Mouse (Mus musculus) spleen, postnatal 10 days (tissue): ENCODE data around the gene 1700102P08Rik.
A peak's percentile ranks its signal among the peaks of the same experiment; 100 is the strongest.

Source experiments
- DNase-seq, 2 experiments: peaks; one replicate each; pipeline ENCODE4 v3.0.0; 2021 to 2022; ENCODE audit warnings: low spot score in 2 of 2

Gene 1700102P08Rik

GRCm38 (mm10) chr9:108392676-108393075 lies at the start of gene 1700102P08Rik:
Gene 1700102P08Rik (plus strand): TSS chr9:108392805.
- DNase-seq: no peak

DNA sequence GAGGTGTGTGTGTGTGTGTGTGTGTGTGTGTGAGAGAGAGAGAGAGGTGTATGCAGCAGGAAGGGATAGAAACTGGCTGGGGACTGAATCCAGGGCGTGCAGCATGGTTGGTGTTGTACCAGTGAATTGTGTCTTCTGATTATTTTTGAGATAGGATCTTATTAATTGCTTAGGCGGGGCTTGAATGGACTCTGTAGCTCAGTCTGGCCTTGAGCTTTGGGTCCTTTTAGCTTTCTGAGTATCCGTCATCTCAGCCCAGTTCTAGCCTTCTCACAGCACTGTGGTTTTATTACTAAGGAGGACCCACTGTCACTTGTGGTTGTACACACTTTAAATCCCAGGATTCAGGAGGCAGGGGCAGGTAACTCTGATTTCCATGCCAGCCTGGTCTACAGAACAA lies 49.3 kb upstream of the 1700102P08Rik start:
- DNase-seq: peak; percentile 42 to 53

DNA sequence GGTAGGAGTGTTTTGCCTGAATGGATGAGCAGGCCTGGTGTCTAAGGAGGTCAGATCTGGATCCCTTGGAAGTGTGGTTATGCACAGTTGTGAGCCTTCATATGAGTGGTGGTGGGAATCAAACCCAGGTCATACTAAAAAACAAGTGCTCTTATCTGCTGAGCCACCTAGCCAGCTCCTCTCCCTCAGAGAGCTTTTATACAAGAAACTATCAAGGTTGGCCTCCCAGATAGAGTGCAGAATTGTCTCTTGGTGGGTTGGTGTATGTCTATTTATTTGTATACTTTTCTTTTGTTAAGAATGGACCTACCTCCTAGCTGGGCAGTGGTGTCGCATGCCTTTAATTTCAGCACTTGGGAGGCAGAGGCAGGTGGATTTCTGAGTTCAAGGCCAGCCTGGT lies 48.8 kb upstream of the 1700102P08Rik start:
- DNase-seq: peak in 1 of 2 experiments; percentile 30

GRCm38 (mm10) chr9:108344471-108344870 lies 48.1 kb upstream of the 1700102P08Rik start:
- DNase-seq: peak in 1 of 2 experiments; percentile 24

- DNase-seq: no peak
These were observed 45.6 kb upstream of the 1700102P08Rik start for GRCm38 (mm10) chr9:108347024-108347423.

DNA sequence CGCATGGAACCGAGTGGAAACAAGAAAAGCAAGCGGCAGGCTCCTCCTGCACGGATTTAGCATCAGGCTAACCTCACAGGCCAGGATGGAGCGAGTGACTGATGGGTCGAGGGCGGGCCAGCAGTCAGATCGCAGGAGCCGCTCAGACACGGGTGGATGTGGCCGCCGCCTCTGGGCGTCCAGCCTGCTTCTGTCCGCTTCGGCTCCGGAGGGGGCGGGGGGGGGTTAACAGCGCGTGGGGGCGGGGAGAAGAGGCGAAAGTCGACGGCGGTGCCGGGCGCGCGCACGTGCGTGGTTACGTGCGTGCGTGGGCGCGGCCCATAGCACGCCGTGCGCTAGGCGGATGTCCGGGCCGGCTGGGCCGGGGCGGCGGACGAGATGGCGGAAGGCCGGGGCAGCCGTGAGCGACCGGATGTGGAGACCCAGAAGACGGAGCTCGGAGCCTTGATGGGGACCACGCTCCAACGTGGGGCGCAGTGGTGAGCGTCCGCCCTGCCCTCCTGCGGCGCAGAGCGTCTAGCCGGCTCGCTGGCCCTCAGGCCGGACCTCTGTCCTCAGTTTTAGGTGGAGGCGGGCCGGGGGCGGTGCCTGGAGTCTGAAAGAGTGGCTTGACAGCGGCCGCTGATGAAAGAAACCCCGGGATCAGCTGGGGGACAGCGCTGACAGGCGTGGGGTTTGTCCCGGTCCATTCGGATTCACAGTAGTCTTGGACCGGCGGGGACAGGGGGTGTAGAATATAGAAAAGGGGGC lies 44.9 kb upstream of the 1700102P08Rik start, which contains the start of gene Usp4:
Gene Usp4, plus strand, starts transcription at position 314 of the 750 bp plus-strand sequence.
- DNase-seq: peak; percentile 86 to 94

DNA sequence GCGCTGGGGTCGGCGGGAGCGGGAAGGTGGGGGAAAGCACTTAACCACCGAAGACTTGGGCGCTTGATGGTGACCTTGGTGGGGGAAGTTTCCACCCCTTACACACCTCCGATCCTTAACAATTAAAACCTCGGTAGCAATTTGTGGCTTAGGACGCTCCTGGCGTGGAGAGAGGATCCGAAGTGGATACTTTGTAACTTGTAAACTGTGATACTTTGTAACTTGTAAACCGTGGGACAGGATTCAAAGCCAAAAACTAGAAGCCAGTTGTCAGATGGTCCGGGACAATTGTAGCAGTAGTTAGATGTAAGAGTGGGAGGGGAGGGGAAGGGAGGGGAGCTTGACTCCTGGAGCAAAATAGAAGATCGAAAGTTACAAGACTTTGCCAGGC lies 44.3 kb upstream of the 1700102P08Rik start:
- DNase-seq: no peak

DNA sequence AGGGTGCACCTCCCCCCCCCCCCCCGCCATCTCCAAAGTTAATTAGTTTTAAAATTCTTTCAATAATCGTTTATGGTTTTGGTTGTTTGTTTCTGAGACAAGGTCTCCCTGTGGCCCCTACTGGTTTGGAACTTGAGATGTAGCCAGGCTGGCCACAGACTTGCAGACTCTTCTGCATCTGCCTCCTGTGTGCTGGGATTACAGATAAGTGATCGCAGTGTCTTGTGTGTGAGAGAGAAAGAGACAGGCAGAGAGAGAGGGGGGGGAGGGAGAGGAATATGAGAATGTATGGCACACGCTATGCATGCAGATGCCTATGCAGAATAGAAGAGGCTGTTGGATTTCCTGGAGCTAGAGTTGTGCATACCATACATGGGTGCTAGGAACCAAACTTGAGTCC lies 42.9 kb upstream of the 1700102P08Rik start:
- no peak for DNase-seq

GRCm38 (mm10) chr9:108378234-108378633 lies 14.4 kb upstream of the 1700102P08Rik start:
- DNase-seq: no peak

- DNase-seq: no peak
These were observed 13.9 kb upstream of the 1700102P08Rik start for GRCm38 (mm10) chr9:108378736-108379135.

- DNase-seq: no peak
These were observed 13.3 kb upstream of the 1700102P08Rik start for GRCm38 (mm10) chr9:108379294-108379693.

- no peak for DNase-seq
These were observed 11.2 kb upstream of the 1700102P08Rik start for GRCm38 (mm10) chr9:108381382-108381781.

DNA sequence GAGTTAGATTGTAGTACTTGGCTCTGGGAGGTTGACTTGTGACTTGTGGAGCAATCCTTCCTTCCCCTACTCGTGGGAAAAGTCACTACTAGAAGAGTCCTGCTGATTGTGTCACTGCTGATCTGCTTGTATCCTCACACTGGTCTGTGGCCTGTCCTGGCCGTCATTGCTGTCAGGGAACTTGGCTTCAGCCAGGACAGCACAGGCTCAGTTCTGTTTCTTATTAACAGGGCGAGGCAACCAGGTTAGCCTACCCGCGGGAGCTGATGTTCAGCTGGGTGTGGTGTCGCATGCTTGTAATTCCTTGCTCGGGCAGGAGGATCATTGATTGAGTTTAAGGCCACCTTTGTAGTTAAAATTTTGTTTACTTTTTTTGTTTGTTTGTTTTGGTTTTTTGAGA lies 7.6 kb upstream of the 1700102P08Rik start:
- no peak for DNase-seq

DNA sequence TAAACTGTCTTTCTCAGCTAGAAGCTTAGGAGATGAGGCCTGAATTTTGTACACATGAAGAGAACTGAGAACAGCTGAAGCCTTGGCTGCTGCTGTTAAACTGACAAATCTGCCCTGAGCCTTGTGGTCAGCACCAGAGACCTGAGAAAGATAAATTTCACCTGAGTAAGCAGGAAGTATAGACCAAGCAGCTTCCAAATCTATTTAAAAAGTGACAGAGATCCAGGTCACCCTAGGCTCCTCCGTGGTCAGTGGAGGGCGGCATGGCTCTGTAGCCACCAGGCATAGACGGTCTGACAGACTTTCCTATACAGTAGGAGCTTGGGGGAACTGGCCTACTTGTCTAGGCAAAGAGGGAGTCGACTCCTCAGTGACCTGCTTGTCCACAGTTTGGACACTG lies 5.8 kb upstream of the 1700102P08Rik start:
- no peak for DNase-seq

- DNase-seq: no peak
These were observed 4.0 kb upstream of the 1700102P08Rik start for GRCm38 (mm10) chr9:108388601-108389000.

DNA sequence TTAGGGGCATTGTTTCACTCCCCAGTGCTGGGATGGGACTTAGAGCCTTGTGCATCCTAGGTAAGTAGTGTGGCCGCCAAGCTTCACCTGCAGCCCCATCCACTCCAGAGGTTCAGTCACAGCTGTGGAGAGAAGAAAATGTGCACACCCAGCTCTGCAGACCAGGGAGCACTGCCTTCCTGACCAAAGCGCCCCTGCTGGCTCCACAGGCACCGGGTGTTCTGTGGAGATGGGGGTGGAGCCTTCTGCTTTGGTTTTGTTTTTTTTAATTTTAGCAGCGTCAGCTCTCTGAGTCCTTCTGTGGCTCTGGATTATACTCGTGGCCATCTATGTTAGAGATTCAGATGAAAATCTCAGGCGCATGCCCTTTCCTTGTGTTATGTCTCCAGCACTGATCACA lies 3.4 kb upstream of the 1700102P08Rik start:
- DNase-seq: no peak

GRCm38 (mm10) chr9:108394191-108394590 lies 1.6 kb downstream of the 1700102P08Rik start:
- no peak for DNase-seq

DNA sequence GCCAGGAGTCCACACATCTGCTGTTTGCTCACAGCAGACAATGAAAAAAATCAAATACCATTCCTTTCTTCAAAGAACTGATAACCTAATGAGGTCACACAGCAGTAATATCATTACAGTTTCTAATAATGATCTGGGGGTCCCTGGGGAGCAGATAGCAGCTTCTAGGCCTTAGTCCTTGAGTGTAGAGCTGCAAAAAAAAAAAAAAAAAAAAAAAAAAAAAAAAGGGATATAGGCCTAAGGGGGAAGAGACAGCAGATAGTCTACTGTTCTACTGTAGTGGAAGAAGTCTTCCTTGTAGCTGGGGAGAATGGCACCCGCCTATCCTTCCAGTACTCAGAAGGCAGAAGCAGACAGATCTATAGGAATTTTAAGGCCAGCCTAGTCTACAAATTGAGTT lies 2.8 kb downstream of the 1700102P08Rik start:
- no peak for DNase-seq

- no peak for DNase-seq
These were observed 5.7 kb downstream of the 1700102P08Rik start for GRCm38 (mm10) chr9:108398324-108398723.

GRCm38 (mm10) chr9:108401186-108401960 lies 8.8 kb downstream of the 1700102P08Rik start:
- DNase-seq: no peak

GRCm38 (mm10) chr9:108403081-108403480 lies 10.5 kb downstream of the 1700102P08Rik start:
- no peak for DNase-seq

- DNase-seq: no peak
These were observed 11.8 kb downstream of the 1700102P08Rik start for GRCm38 (mm10) chr9:108404451-108404850.

DNA sequence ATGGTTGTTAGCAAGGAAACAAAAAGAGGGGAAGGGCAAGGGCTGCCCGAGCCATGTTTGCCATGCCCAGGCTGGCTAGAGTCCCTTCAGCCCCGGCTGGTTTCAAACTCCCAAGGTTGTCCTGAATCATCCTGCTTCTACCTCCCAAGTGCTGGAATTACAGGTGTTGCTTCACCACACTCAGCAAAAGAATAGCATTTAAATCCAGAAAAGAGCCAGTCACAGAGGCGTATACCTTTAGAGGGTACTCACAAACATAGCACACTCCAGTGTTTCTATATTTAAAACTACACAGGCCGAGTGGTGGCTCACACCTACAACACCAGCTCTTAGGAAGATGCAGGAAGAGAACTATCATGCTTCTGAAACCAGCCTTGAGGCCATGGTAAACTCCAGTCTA lies 16.9 kb downstream of the 1700102P08Rik start:
- no peak for DNase-seq
